Mouse (Mus musculus) induced T-regulatory cell, adult 2 months (primary cell): Measurements from ENCODE around the gene Cript.
A peak's percentile ranks its signal among the peaks of the same experiment; 100 is the strongest.
"Not testable (repeated sequence)": the region's sequence is repeated elsewhere in the genome, so short reads cannot be mapped to it uniquely, and the experiment has no call there.

Experiments used
- DNase-seq: peaks from one replicate; pipeline ENCODE4 v3.0.0-alpha.2; 2012; ENCODE audit warnings: low read depth

The Cript gene

GRCm38 (mm10) chr17:87050469-87051175 lies 25.3 kb downstream of the Cript start:
- no peak for DNase-seq

- no peak for DNase-seq
Measured at GRCm38 (mm10) chr17:87051652-87052051, 26.3 kb downstream of the Cript start.

GRCm38 (mm10) chr17:87052432-87052831 lies 27.1 kb downstream of the Cript start:
- no peak for DNase-seq

GRCm38 (mm10) chr17:87053921-87054320 lies 28.6 kb downstream of the Cript start:
- no peak for DNase-seq

GRCm38 (mm10) chr17:87055051-87055459 lies 29.7 kb downstream of the Cript start:
- no peak for DNase-seq

- no peak for DNase-seq
Measured at GRCm38 (mm10) chr17:87055663-87056062, 30.3 kb downstream of the Cript start.

GRCm38 (mm10) chr17:87056761-87057160 lies 31.4 kb downstream of the Cript start:
- DNase-seq = no peak

- no peak for DNase-seq
Measured at GRCm38 (mm10) chr17:87057486-87058266, 32.3 kb downstream of the Cript start.

- DNase-seq = peak; percentile 34
Measured at GRCm38 (mm10) chr17:87062639-87063038, 37.3 kb downstream of the Cript start.

GRCm38 (mm10) chr17:87063461-87063860 lies 38.1 kb downstream of the Cript start:
- no peak for DNase-seq

- DNase-seq = peak; percentile 44
Measured at GRCm38 (mm10) chr17:87063969-87064368, 38.6 kb downstream of the Cript start.

GRCm38 (mm10) chr17:87068997-87069396 lies 43.6 kb downstream of the Cript start:
- no peak for DNase-seq

GRCm38 (mm10) chr17:87072183-87072582 lies 46.8 kb downstream of the Cript start:
- not testable (repeated sequence) for DNase-seq

- no peak for DNase-seq
Measured at GRCm38 (mm10) chr17:87072766-87073440, 47.6 kb downstream of the Cript start.

- no peak for DNase-seq
Measured at GRCm38 (mm10) chr17:87073470-87073869, 48.1 kb downstream of the Cript start.

GRCm38 (mm10) chr17:87078217-87078616 lies 52.9 kb downstream of the Cript start:
- DNase-seq = not testable (repeated sequence)

- no peak for DNase-seq
Measured at GRCm38 (mm10) chr17:87080724-87081123, 55.4 kb downstream of the Cript start.

- no peak for DNase-seq
Measured at GRCm38 (mm10) chr17:87082547-87082946, 57.2 kb downstream of the Cript start.

- peak; percentile 70 for DNase-seq
Measured at GRCm38 (mm10) chr17:87083671-87084070, 58.3 kb downstream of the Cript start.
